Mouse (Mus musculus) midbrain, embryonic 11.5 days (tissue): ENCODE data around the gene Cckbr. TPM values are rescaled to one million over a fixed set of nuclear protein-coding genes. Genes with fewer than 3 reads are reported as not detected.

Experiments used
- ATAC-seq: fragments of 200-750 bp; cut with Nextera tagmentation; 2 replicates; pipeline ENCODE4 v1.8.0; 2017; ENCODE audit warnings: moderate TSS enrichment, moderate library complexity; ENCODE audit not compliant: low FRiP score
- DNase-seq: peaks from one replicate; pipeline ENCODE4 v3.0.0; 2015; ENCODE audit warnings: low spot score; ENCODE audit errors: missing footprints
- H3K27ac ChIP-seq: fragments of 300-500 bp; sonication (generic); 2 replicates; pipeline ENCODE4 v1.5.1; 2014; ENCODE audit warnings: low read depth, low read length
- H3K27me3 ChIP-seq: fragments of 300-500 bp; sonication (generic); 2 replicates; pipeline ENCODE4 v1.6.1; 2014; ENCODE audit warnings: mild to moderate bottlenecking, low read length, moderate library complexity, mixed read lengths; ENCODE audit not compliant: control insufficient read depth, insufficient read depth
- H3K36me3 ChIP-seq: fragments of 300-500 bp; sonication (generic); 2 replicates; pipeline ENCODE4 v1.6.1; 2014; ENCODE audit warnings: mild to moderate bottlenecking, low read length, moderate library complexity, mixed read lengths; ENCODE audit not compliant: control insufficient read depth, insufficient read depth
- H3K4me1 ChIP-seq: fragments of 300-500 bp; sonication (generic); 2 replicates; pipeline ENCODE4 v1.6.1; 2014; ENCODE audit warnings: low read length; ENCODE audit not compliant: control insufficient read depth, insufficient read depth
- H3K4me2 ChIP-seq: fragments of 300-500 bp; sonication (generic); 2 replicates; pipeline ENCODE4 v1.6.1; 2014; ENCODE audit warnings: mild to moderate bottlenecking, moderate library complexity
- H3K4me3 ChIP-seq: fragments of 300-500 bp; sonication (generic); 2 replicates; pipeline ENCODE4 v1.5.1; 2014; ENCODE audit warnings: low read depth, low read length
- H3K9ac ChIP-seq: fragments of 300-500 bp; sonication (generic); 2 replicates; pipeline ENCODE4 v1.6.1; 2014; ENCODE audit warnings: low read length
- H3K9me3 ChIP-seq: fragments of 300-500 bp; sonication (generic); 2 replicates; pipeline ENCODE4 v1.6.1; 2016; ENCODE audit warnings: low read length; ENCODE audit not compliant: control insufficient read depth
- WGBS: fragments of 180-500 bp; shearing (Covaris S2); extraction: QIAGEN DNeasy Blood & Tissue Kit; methylation state at CpG from one replicate; pipeline ENCODE4 v1.1.7; 2014; 5-methylcytosine and 5-hydroxymethylcytosine counted together
- polyA plus RNA-seq: library from polyadenylated mRNA; unstranded; fragments of >200 nt; fragmentation: Nextera tagmentation; extraction: Ambion mirVana; gene quantifications from 2 replicates; pipeline ENCODE4 v1.2.1, GENCODE M21; 2014

Cckbr gene
- 0.14 and 0.28 TPM in 2 replicates for polyA plus RNA-seq

DNA sequence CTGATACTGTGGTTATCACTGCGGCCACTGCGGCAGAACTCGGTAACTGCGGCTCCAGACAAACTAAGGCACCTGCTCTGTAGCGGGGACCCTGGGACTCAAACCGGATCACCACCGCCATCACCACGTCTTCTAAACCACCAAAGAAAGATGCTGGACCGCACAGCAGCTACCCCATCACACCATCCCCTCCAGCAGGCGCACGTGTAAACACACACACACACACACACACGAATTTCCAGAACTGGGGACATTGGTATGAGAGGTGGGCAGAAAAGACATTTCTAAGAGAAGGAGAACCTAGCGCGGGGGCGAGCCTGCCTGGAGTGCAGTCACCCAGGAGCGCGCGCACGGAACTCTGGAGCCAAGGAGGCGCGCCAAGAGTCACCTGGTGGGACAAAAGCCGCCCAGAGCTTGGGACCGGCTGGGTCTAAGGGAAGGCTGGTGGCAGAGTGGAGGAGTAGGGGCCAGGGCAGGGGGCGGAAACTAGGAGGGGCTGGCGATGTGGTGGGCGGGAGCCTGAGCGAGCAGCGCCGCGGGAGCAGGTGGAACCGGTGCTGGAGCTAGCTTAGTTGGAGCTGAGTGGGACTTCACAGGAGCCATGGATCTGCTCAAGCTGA, at the start of gene Cckbr:
Gene Cckbr (plus strand): TSS at position 308 of the 620 bp plus-strand sequence.
- H3K4me2 ChIP-seq: peak within 1 kb of the TSS; percentile 83
- ATAC-seq: peak; percentile 81

DNA sequence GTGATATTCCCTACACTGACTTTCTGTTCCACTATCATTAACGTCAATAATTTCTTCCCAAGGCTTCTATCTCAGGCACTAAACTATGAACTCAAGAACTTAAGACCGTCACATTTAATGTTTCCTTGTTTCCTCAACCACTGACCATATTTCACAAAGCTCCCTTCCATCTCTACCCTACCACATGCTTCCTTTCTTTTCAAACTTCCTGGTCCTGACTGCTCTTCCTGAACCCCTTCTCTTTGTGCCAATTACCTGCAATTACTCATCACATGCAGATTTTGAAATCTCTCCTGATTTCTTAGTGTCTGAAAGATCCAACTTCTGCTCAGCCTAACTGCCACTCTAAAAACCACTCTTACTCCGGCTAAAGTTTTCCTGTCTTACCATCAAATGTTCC, 45.2 kb upstream of the Cckbr start:
- no peak for DNase-seq
- Histone ChIP-seq H3K4me1 (no peaks in the 10 kb centered on the region), H3K27me3 (no peaks in the 10 kb centered on the region), H3K9me3 (no peaks in the 10 kb centered on the region), H3K36me3 (peaks cover 34% of the 10 kb centered on the region), H3K9ac (no peak overlapping the region), H3K4me3 (no peak overlapping the region), H3K27ac (no peak overlapping the region), H3K4me2 (no peak overlapping the region)
- WGBS: 92% methylated on average over 3 of the region's 3 CpGs
- ATAC-seq: no peak

More for the DNA sequence above, at the start of gene Cckbr:
- no peaks in the 10 kb centered on the region for H3K4me1 ChIP-seq
- no peaks in the 10 kb centered on the region for H3K36me3 ChIP-seq
- under 1% methylated on average over 31 of the region's 31 CpGs for WGBS
- peak; percentile 91 for DNase-seq
- peaks cover 15% of the 10 kb centered on the region for H3K27me3 ChIP-seq
- peak within 1 kb of the TSS; percentile 37 for H3K9ac ChIP-seq
- peak within 1 kb of the TSS; percentile 41 for H3K4me3 ChIP-seq
- no peak within 1 kb of the TSS for H3K27ac ChIP-seq
- no peaks in the 10 kb centered on the region for H3K9me3 ChIP-seq

DNA sequence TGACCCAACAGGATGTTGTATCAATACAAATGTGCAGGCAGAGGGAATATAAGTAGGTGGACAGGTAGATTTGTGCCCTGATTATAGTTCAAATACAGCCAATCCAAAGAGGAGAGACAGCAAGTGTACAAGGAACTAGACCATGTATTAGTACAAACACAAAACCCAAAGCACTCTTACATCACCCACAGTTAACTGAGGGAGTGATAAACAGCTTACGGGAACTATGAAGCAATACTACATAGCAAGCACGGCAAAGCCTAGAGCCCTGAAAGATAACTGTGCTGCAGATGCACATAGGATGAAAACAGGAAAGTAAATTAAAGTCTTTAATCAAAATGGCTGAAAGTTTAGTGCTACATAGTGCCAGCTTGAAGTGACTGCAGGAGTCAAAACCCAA, 37.8 kb upstream of the Cckbr start:
- Histone ChIP-seq H3K9me3 (no peaks in the 10 kb centered on the region), H3K27ac (no peak overlapping the region), H3K36me3 (peaks cover 32% of the 10 kb centered on the region), H3K27me3 (no peaks in the 10 kb centered on the region), H3K9ac (no peak overlapping the region), H3K4me3 (no peak overlapping the region), H3K4me1 (no peaks in the 10 kb centered on the region), H3K4me2 (no peak overlapping the region)
- 99% methylated on average over 2 of the region's 2 CpGs for WGBS
- DNase-seq (no peak), ATAC-seq (no peak)

DNA sequence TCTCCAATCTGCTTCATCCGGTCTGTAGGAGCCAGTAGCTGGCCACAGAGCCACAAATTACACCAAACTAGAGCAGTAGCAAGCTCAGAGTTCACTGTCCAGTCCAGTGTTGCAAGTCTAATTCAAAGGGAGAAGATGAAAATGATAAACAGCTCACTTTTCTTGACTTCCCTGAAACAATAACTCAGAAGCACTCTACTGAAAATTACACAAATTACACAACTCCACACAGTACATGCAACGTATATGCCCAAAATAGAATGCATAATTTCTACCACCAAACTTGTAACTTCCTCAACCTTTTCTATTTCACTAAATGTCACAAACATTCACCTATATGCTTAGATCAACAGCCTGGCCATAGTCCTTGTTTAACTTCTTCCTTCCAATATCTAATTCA, 35.3 kb upstream of the Cckbr start:
- no peak overlapping the region for H3K9ac ChIP-seq

DNA sequence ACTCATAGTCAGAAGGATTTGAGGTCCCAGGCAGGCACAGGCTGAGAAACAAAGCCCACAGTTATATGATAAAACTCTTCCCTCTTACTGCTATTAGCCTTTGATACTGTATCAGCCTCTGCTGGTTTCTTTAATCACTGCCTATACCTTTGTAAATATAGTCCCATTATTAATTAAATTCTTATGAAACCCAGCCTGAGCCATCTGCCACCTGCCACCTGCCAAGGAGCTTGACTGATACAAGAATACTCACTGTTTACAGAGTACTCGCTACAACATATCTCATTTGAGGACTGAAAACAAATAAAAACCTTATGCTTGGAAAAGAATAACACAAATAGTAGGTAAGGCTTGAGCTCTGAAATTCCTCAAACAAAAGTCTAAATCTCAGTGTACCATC, 30.9 kb upstream of the Cckbr start:
- ATAC-seq (no peak), DNase-seq (no peak)
- Histone ChIP-seq H3K4me3 (no peak overlapping the region), H3K9me3 (no peaks in the 10 kb centered on the region), H3K36me3 (peaks cover under 1% of the 10 kb centered on the region), H3K9ac (no peak overlapping the region), H3K4me1 (peaks cover 7% of the 10 kb centered on the region; the same call in 1 of the 2 replicates), H3K27me3 (no peaks in the 10 kb centered on the region), H3K4me2 (no peak overlapping the region), H3K27ac (no peak overlapping the region)
- WGBS: 94% methylated on average over 1 of the region's 1 CpGs

More for the DNA sequence above, 35.3 kb upstream of the Cckbr start:
- WGBS: 91% methylated on average over 2 of the region's 2 CpGs
- ATAC-seq: no peak
- H3K27me3 ChIP-seq: no peaks in the 10 kb centered on the region
- H3K4me1 ChIP-seq: no peaks in the 10 kb centered on the region
- no peak for DNase-seq
- H3K9me3 ChIP-seq: no peaks in the 10 kb centered on the region
- H3K36me3 ChIP-seq: peaks cover 17% of the 10 kb centered on the region
- H3K4me3 ChIP-seq: no peak overlapping the region
- H3K27ac ChIP-seq: no peak overlapping the region
- no peak overlapping the region for H3K4me2 ChIP-seq

DNA sequence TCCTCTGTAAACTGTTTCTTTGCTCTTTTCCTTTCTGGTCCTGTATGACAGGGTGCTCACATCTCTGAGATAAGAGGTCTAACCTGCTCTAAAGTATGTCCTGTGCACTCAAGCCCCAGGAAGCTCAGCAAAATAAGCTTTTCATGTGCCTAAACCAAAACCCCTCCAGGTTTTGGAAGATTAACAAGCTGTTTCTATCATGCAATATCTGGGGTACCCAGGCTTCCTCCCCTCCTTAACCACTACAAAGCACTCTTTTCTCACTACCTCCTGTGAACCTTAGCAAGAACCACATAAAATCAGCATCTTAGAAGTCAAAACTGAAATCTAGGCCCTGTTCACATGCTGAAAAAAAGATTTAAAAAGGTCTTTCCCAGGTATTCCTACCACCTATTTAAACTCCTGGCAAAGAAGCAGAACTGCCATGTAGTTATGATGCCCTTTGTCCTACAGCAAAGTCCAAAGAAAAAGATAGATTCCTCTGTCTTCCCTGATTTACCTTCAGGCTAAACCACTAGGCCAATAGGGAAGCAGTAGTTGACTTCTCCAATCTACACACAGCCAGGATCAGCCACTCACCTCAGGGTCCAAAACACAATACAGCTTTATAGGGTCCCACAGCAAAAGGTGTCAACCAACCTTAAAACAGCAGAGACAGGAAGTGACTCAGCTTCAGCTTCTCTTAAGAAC, 30.3 kb upstream of the Cckbr start:
- Histone ChIP-seq H3K4me1 (peaks cover 7% of the 10 kb centered on the region; the same call in 1 of the 2 replicates), H3K36me3 (no peaks in the 10 kb centered on the region), H3K27me3 (no peaks in the 10 kb centered on the region), H3K4me2 (no peak overlapping the region), H3K9ac (no peak overlapping the region), H3K27ac (no peak overlapping the region), H3K9me3 (no peaks in the 10 kb centered on the region), H3K4me3 (no peak overlapping the region)
- ATAC-seq: no peak
- DNase-seq: no peak

DNA sequence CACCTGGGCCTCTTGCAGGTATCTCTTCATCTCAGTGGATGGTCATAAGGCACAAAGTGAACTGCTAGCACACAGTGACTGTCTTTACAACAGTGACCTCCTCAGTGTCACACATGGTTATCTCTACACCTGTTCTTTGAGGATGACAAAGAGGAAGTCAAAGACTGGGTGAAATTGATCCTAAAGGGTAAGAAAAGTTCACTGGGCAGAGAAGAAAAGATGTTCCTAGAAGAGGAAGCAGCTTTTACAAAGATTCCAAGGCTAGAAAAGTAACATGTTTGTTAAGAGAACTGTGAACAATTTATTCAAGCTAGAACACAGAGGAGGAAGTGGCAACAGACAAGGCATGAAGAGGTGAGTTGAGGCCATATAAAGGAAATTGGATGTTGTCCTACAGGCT, 29.4 kb upstream of the Cckbr start:
- Histone ChIP-seq H3K9me3 (no peaks in the 10 kb centered on the region), H3K36me3 (no peaks in the 10 kb centered on the region), H3K4me3 (no peak overlapping the region), H3K4me2 (no peak overlapping the region), H3K4me1 (peaks cover 7% of the 10 kb centered on the region; the same call in 1 of the 2 replicates), H3K27ac (no peak overlapping the region), H3K9ac (no peak overlapping the region), H3K27me3 (no peaks in the 10 kb centered on the region)
- no peak for DNase-seq
- no peak for ATAC-seq

DNA sequence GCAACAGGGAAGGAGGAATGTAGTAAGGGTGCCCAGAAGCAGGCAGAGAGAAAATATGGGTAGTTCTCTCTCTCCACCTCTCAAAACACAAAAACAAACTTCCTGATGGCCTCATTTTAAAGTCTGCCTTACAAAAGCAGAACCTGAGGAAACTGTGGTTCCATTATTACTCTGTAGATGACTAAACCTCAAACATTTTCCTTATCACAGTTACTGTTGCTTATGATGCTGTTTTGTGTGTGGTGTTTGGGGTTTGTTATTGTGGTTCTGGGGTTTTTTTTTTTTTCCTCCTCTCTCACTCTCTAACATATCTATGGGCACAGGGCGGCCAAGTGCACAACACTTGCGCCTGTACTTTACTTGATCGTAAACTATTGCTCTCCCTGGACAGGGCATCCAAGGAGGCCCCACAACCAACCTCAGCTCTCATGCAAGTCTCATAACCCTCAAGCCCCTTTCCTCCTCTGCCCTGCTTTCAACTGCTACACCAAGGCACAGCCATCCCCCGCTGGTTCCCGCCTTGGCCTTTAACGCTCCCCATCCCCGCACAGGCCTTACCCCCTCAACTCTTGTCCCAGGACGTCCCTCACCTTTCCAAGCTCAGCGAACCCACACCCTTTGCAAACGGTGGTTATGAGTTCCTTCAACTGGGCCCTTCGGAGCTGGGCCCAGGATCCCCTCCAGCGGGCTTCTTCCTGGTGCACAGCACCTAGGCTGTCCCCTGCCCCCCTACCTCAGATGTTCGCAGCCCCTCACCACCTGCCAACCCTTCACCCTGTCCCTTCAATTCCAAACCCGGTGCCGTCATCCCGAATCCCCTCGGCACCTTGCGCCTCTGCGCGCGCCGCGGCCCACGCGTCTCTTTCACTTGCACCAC, 26.2 kb upstream of the Cckbr start:
- Histone ChIP-seq H3K4me1 (peaks cover 7% of the 10 kb centered on the region; the same call in 1 of the 2 replicates), H3K27ac (no peak overlapping the region), H3K9ac (peak overlapping the region; percentile 83), H3K27me3 (no peaks in the 10 kb centered on the region), H3K36me3 (no peaks in the 10 kb centered on the region), H3K4me3 (peak overlapping the region; percentile 80), H3K4me2 (peak overlapping the region; percentile 61), H3K9me3 (no peaks in the 10 kb centered on the region)
- DNase-seq (peak; percentile 93), ATAC-seq (no peak; the same call in 1 of the 2 replicates)
- WGBS: 2% methylated on average over 25 of the region's 25 CpGs
